Mouse (Mus musculus) neural tube, embryonic 12.5 days (tissue): ENCODE measurements around the gene Rbm38. TPM values are rescaled to one million over a fixed set of nuclear protein-coding genes. Genes with fewer than 3 reads are reported as not detected.

Experiments
- ATAC-seq: fragments of 200-750 bp; cut with Nextera tagmentation; 2 replicates; pipeline ENCODE4 v1.8.0; 2017; ENCODE audit warnings: low read depth, mild to moderate bottlenecking, moderate TSS enrichment, moderate library complexity; ENCODE audit not compliant: low FRiP score
- H3K27ac ChIP-seq: fragments of 300-500 bp; sonication (generic); 2 replicates; pipeline ENCODE4 v1.5.1; 2016
- H3K27me3 ChIP-seq: fragments of 300-500 bp; sonication (generic); replicated peaks from 2 replicates; pipeline ENCODE4 v1.6.1; 2016; ENCODE audit warnings: mild to moderate bottlenecking
- H3K36me3 ChIP-seq: fragments of 300-500 bp; sonication (generic); 2 replicates; pipeline ENCODE4 v1.6.1; 2016; ENCODE audit warnings: mild to moderate bottlenecking
- H3K4me1 ChIP-seq: fragments of 300-500 bp; sonication (generic); 2 replicates; pipeline ENCODE4 v1.6.1; 2016
- H3K4me2 ChIP-seq: fragments of 300-500 bp; sonication (generic); replicated peaks from 2 replicates; pipeline ENCODE4 v1.6.1; 2016; ENCODE audit warnings: mild to moderate bottlenecking
- H3K4me3 ChIP-seq: fragments of 300-500 bp; sonication (generic); 2 replicates; pipeline ENCODE4 v1.5.1; 2016
- H3K9ac ChIP-seq: fragments of 300-500 bp; sonication (generic); 2 replicates; pipeline ENCODE4 v1.6.1; 2016; ENCODE audit warnings: mild to moderate bottlenecking
- H3K9me3 ChIP-seq: fragments of 300-500 bp; sonication (generic); 2 replicates; pipeline ENCODE4 v1.6.1; 2016; ENCODE audit warnings: mild to moderate bottlenecking
- WGBS: fragments of 180-500 bp; shearing (Covaris S2); methylation state at CpG from one replicate; pipeline ENCODE4 v1.1.7; 2016; 5-methylcytosine and 5-hydroxymethylcytosine counted together
- polyA plus RNA-seq: library from polyadenylated mRNA; unstranded; fragments of >200 nt; fragmentation: Nextera tagmentation; extraction: Ambion mirVana; gene quantifications from 2 replicates; pipeline ENCODE4 v1.2.1, GENCODE M21; 2016

The Rbm38 gene
- polyA plus RNA-seq, 1 experiment from 2014 or later, result 48.2 TPM

- no peak for ATAC-seq
Observed at GRCm38 (mm10) chr2:173027824-173028495, 7.7 kb downstream of the Rbm38 start.

GRCm38 (mm10) chr2:173028508-173029031 is 8.3 kb downstream of the Rbm38 start:
- peaks cover 70% of the 10 kb centered on the region for H3K36me3 ChIP-seq
- H3K4me2 ChIP-seq, result no peak overlapping the region
- no peak for ATAC-seq
- peaks cover 34% of the 10 kb centered on the region for H3K4me1 ChIP-seq
- WGBS, result 87% methylated on average over 3 of the region's 3 CpGs
- H3K9me3 ChIP-seq, result no peaks in the 10 kb centered on the region
- no peak overlapping the region for H3K9ac ChIP-seq
- H3K4me3 ChIP-seq, result no peak overlapping the region
- H3K27ac ChIP-seq, result no peak overlapping the region
- H3K27me3 ChIP-seq, result no peaks in the 10 kb centered on the region

More at GRCm38 (mm10) chr2:173027824-173028495, 7.7 kb downstream of the Rbm38 start:
- Histone ChIP-seq H3K9me3 (no peaks in the 10 kb centered on the region), H3K4me1 (peaks cover 40% of the 10 kb centered on the region), H3K36me3 (peaks cover 64% of the 10 kb centered on the region), H3K4me3 (no peak overlapping the region), H3K4me2 (no peak overlapping the region), H3K9ac (no peak overlapping the region), H3K27me3 (no peaks in the 10 kb centered on the region), H3K27ac (no peak overlapping the region)
- WGBS, result 70% methylated on average over 4 of the region's 4 CpGs

- peaks cover 87% of the 10 kb centered on the region for H3K36me3 ChIP-seq
- H3K9me3 ChIP-seq, result no peaks in the 10 kb centered on the region
- no peak for ATAC-seq
- 85% methylated on average over 12 of the region's 12 CpGs for WGBS
- no peak overlapping the region for H3K4me3 ChIP-seq
- H3K27me3 ChIP-seq, result no peaks in the 10 kb centered on the region
- no peak overlapping the region for H3K27ac ChIP-seq
- no peak overlapping the region for H3K9ac ChIP-seq
- no peak overlapping the region for H3K4me2 ChIP-seq
- peaks cover 12% of the 10 kb centered on the region for H3K4me1 ChIP-seq
Observed at GRCm38 (mm10) chr2:173030591-173031338, 10.5 kb downstream of the Rbm38 start.

DNA sequence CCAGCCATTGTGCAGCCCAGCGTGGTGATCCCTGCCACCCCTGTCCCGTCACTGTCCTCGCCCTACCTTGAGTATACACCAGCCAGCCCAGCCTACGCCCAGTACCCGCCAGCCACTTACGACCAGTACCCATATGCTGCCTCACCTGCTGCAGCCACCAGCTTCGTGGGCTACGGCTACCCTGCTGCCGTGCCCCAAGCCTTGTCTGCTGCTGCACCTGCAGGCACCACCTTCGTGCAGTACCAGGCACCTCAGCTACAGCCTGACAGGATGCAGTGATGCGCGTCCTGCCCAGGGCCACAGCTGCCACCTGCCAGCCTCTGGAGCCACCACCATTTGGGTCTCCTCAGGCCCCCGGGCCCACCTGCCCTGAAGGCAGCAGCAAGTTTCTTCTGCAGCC is 13.2 kb downstream of the Rbm38 start:
- Histone ChIP-seq H3K4me1 (no peaks in the 10 kb centered on the region), H3K4me3 (no peak overlapping the region), H3K36me3 (peaks cover 74% of the 10 kb centered on the region), H3K4me2 (no peak overlapping the region), H3K9me3 (no peaks in the 10 kb centered on the region), H3K9ac (no peak overlapping the region), H3K27ac (no peak overlapping the region), H3K27me3 (no peaks in the 10 kb centered on the region)
- WGBS, result 94% methylated on average over 13 of the region's 13 CpGs
- ATAC-seq, result no peak

GRCm38 (mm10) chr2:173034998-173035397 is 14.7 kb downstream of the Rbm38 start:
- H3K27me3 ChIP-seq, result no peaks in the 10 kb centered on the region
- no peak overlapping the region for H3K4me3 ChIP-seq
- H3K4me1 ChIP-seq, result no peaks in the 10 kb centered on the region
- no peak overlapping the region for H3K4me2 ChIP-seq
- H3K27ac ChIP-seq, result no peak overlapping the region
- ATAC-seq, result no peak
- H3K9me3 ChIP-seq, result no peaks in the 10 kb centered on the region
- peaks cover 63% of the 10 kb centered on the region for H3K36me3 ChIP-seq
- no peak overlapping the region for H3K9ac ChIP-seq
- WGBS, result 83% methylated on average over 4 of the region's 4 CpGs

DNA sequence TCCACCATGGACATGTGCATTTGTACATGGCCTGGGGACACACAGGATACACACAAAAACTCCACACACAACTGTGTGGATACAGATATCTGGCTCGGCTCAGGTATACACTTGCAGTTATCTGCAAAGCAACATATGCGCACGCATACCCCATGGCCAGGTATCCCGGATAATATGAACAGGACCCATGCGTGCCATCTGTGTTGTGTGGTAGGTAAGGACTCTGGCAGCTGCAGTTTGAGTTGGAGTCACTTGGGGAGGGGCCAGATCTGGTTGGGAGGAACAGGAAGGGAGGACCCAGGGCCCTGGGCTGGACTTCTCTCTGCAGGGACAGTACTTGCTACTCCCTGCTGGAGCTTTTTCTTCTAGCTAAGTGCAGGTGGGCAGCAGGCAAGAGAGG is 15.4 kb downstream of the Rbm38 start:
- H3K27ac ChIP-seq, result no peak overlapping the region
- no peak overlapping the region for H3K4me3 ChIP-seq
- ATAC-seq, result no peak
- H3K9me3 ChIP-seq, result no peaks in the 10 kb centered on the region
- no peaks in the 10 kb centered on the region for H3K4me1 ChIP-seq
- 91% methylated on average over 5 of the region's 5 CpGs for WGBS
- no peak overlapping the region for H3K4me2 ChIP-seq
- H3K9ac ChIP-seq, result no peak overlapping the region
- peaks cover 56% of the 10 kb centered on the region for H3K36me3 ChIP-seq
- no peaks in the 10 kb centered on the region for H3K27me3 ChIP-seq

- no peak overlapping the region for H3K4me3 ChIP-seq
- no peak overlapping the region for H3K4me2 ChIP-seq
- H3K9me3 ChIP-seq, result no peaks in the 10 kb centered on the region
- ATAC-seq, result no peak
- 87% methylated on average over 5 of the region's 5 CpGs for WGBS
- no peaks in the 10 kb centered on the region for H3K27me3 ChIP-seq
- no peaks in the 10 kb centered on the region for H3K4me1 ChIP-seq
- no peak overlapping the region for H3K27ac ChIP-seq
- no peak overlapping the region for H3K9ac ChIP-seq
- H3K36me3 ChIP-seq, result peaks cover 52% of the 10 kb centered on the region
Observed at GRCm38 (mm10) chr2:173036055-173036454, 15.8 kb downstream of the Rbm38 start.

GRCm38 (mm10) chr2:173036611-173037010 is 16.3 kb downstream of the Rbm38 start:
- Histone ChIP-seq H3K4me3 (no peak overlapping the region), H3K27ac (no peak overlapping the region), H3K4me1 (no peaks in the 10 kb centered on the region), H3K9ac (no peak overlapping the region), H3K36me3 (peaks cover 47% of the 10 kb centered on the region), H3K27me3 (no peaks in the 10 kb centered on the region), H3K9me3 (no peaks in the 10 kb centered on the region), H3K4me2 (no peak overlapping the region)
- ATAC-seq, result no peak
- WGBS, result 75% methylated on average over 4 of the region's 4 CpGs

DNA sequence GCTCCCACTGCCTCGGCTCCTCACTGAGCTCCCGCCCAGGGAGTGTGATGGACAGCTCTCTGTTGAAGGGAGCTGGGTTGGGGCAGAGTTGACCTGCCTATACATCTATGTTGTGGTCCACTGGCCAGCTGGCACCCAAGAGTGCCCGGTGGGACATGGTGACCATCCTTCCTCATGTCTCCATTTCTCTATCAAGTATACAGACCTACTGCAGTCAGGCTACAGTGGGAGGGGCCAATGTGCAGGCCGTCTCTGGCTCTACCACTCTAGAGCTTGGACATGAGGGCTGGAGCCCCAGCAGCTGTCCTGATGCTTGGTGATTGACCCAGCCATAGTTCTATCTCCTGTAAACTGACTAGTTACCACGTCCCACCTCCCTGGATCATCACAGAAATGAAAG is 17.0 kb downstream of the Rbm38 start:
- Histone ChIP-seq H3K27me3 (no peaks in the 10 kb centered on the region), H3K4me1 (no peaks in the 10 kb centered on the region), H3K9ac (no peak overlapping the region), H3K27ac (no peak overlapping the region), H3K9me3 (no peaks in the 10 kb centered on the region), H3K4me2 (no peak overlapping the region), H3K36me3 (peaks cover 40% of the 10 kb centered on the region), H3K4me3 (no peak overlapping the region)
- ATAC-seq, result no peak
- WGBS, result 85% methylated on average over 5 of the region's 5 CpGs

GRCm38 (mm10) chr2:173037827-173038607 is 17.7 kb downstream of the Rbm38 start:
- H3K9me3 ChIP-seq, result no peaks in the 10 kb centered on the region
- ATAC-seq, result no peak
- no peak overlapping the region for H3K4me2 ChIP-seq
- WGBS, result 77% methylated on average over 7 of the region's 7 CpGs
- no peaks in the 10 kb centered on the region; the same call in 1 of the 2 replicates for H3K4me1 ChIP-seq
- no peak overlapping the region for H3K27ac ChIP-seq
- H3K9ac ChIP-seq, result no peak overlapping the region
- H3K27me3 ChIP-seq, result no peaks in the 10 kb centered on the region
- no peak overlapping the region for H3K4me3 ChIP-seq
- H3K36me3 ChIP-seq, result peaks cover 34% of the 10 kb centered on the region

DNA sequence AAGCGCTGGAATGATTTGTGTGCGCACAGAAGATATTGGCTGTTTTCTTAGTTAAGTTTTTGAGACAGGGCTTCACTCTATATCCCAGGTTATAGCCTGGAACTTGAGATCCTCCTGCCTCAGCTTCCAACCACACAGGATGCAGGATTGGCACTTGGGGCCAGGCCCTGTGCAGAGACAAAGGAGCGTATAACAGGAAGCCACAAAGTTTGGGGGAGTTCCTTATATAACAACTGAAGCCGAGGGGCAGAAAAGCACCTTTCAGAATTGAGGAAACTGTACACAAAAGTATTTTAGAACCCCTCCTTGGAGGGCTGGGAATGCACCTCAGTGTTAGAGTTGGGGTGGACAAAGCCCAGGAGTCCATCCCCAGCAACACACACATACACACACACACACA is 18.7 kb downstream of the Rbm38 start:
- ATAC-seq, result no peak

DNA sequence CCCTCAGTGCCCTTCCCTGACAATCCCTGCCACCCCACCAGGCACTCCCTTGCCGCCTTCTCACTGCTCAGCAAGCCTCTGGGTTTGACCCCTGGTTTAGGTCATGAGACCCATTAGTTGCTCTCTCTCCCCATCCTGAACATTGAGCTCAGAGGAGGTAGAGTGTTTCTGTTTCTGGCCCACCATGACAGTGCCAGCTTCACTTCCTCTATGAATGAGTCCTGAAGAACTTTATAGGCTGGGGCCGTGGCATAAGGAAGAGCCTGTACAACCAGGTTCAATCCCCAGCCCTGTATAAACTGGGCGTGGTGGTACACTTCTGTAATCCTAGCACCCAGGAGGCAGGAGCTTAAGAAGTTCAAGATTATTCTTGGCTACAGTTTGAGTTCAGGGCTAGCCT is 20.5 kb downstream of the Rbm38 start:
- Histone ChIP-seq H3K27me3 (no peaks in the 10 kb centered on the region), H3K4me1 (no peaks in the 10 kb centered on the region; the same call in 1 of the 2 replicates), H3K27ac (no peak overlapping the region), H3K9me3 (no peaks in the 10 kb centered on the region), H3K4me3 (no peak overlapping the region), H3K4me2 (no peak overlapping the region), H3K36me3 (peaks cover 6% of the 10 kb centered on the region), H3K9ac (no peak overlapping the region)
- WGBS, result 90% methylated on average over 3 of the region's 3 CpGs
- ATAC-seq, result no peak

More for the DNA sequence above, 18.7 kb downstream of the Rbm38 start:
- Histone ChIP-seq H3K27me3 (no peaks in the 10 kb centered on the region), H3K4me3 (no peak overlapping the region), H3K36me3 (peaks cover 23% of the 10 kb centered on the region), H3K27ac (no peak overlapping the region), H3K4me2 (no peak overlapping the region), H3K4me1 (no peaks in the 10 kb centered on the region; the same call in 1 of the 2 replicates), H3K9me3 (no peaks in the 10 kb centered on the region), H3K9ac (no peak overlapping the region)
- 96% methylated on average over 4 of the region's 4 CpGs for WGBS
